Mouse (Mus musculus) adipocyte (in vitro differentiated cells): ENCODE data around the gene Ice2.

Experiments used
- DNase-seq: peaks from one replicate; pipeline ENCODE4 v3.0.0-alpha.2; 2016; ENCODE audit warnings: low spot score

Ice2 gene

GRCm38 (mm10) chr9:69404671-69405070 is 7.0 kb downstream of the Ice2 start:
- no peak for DNase-seq

DNA sequence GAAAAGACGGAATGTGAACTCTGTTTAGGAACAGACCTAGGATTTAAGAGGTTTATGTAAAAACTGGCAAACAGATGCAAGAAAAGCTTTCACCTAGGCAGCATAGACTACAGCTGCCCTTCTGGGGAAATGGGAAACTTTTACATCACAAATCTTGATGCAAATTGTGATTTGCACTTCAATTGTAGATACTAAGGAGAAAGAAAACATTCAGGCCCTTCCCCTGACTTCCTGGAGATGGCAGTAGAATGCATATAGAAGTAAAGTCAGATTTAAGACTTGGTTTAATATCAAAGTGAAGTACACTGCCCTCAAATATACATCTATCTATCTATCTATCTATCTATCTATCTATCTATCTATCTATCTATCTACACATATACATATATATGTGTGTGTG is 21.8 kb downstream of the Ice2 start:
- peak; percentile 53 for DNase-seq

DNA sequence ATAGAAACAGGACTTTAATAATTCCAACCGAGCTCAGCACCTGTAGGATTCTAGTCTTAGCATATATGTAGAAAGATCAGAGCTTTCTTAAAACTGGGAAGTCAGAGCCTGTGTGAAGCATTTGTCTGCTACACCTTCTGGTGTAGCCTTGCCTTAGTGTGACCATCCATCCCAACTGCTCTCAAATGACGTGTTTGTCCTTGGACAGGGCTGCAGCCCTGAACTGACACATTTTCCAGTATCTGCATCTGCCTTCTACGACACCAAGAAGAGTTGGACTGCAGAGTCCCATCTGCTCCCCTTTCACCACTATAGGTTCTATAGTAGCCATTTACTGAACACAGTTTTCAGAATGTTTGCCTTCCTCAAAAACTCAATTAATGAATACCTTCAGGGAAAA is 32.8 kb downstream of the Ice2 start:
- DNase-seq: no peak

GRCm38 (mm10) chr9:69431863-69432555 is 34.3 kb downstream of the Ice2 start:
- peak; percentile 44 for DNase-seq

DNA sequence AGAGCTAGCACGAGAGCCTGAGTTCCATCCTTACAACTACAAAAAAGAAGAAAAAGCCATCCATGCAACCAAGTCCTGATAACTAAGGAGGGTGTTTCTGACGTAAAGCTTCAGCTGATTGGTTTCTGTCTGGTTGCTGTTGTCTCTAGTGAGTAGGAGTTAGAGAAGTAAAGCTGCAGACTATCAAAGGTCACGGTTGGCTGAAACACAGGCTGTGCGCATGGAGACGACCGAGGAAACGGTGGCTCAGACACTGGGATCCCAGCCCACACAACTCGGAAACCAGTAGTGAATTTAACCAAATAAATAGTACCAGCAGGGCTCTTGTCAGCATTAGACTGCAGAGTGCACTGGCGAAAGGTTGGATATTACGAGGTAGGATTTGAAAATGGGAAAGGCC is 37.5 kb downstream of the Ice2 start:
- no peak for DNase-seq

- no peak for DNase-seq
Measured at GRCm38 (mm10) chr9:69435662-69436061, 38.0 kb downstream of the Ice2 start.

- DNase-seq: peak; percentile 92
Measured at GRCm38 (mm10) chr9:69439805-69440357, 42.2 kb downstream of the Ice2 start.

DNA sequence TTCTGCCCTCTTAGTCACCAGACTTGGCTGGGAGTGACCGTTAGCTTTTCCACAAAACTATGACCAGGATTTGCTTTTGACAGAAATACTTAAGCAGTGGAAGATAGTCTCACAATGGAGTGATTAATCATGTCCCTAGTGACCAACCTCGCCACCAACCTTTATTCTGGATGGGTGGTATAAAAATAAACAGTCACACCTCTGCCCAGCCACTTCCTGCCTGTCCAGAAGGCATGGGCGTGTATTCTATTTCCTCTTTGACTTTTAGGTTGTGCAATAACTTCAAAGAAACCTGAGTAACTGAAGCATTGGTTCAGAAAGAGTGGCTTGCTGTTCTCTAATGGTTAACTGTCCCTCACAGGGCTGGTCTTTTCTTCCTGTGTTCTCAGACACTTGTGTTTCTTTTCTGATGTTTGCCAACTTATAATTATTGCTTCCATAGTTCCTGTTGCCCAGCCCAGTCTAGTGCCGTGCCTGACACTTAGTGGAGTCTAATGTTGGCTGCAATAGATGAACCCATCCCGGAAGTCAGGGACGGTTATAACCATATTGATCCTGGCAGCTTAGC is 44.8 kb downstream of the Ice2 start:
- DNase-seq: peak; percentile 62

DNA sequence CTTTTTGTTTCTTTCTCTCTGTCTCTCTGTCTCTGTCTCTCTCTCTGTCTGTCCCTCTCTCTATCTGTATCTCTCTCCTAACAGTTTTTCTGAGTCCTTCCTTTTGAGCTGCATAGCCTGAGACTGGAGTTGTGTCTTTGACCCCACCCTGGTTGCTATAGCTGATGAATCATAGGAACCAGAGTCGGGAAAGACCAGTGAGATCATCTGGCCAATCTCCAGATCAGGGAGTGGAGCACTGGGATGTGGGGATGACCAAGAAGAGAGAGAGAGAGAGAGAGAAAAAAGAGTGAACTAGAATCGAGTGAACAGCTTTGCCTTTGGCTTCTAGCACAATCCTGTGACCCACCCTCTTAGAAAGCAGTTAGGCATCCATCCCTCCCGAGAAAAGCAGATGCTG is 45.5 kb downstream of the Ice2 start:
- peak; percentile 67 for DNase-seq

- peak; percentile 31 for DNase-seq
Measured at GRCm38 (mm10) chr9:69448801-69449200, 51.1 kb downstream of the Ice2 start.

GRCm38 (mm10) chr9:69450636-69451035 is 52.9 kb downstream of the Ice2 start:
- DNase-seq: no peak

DNA sequence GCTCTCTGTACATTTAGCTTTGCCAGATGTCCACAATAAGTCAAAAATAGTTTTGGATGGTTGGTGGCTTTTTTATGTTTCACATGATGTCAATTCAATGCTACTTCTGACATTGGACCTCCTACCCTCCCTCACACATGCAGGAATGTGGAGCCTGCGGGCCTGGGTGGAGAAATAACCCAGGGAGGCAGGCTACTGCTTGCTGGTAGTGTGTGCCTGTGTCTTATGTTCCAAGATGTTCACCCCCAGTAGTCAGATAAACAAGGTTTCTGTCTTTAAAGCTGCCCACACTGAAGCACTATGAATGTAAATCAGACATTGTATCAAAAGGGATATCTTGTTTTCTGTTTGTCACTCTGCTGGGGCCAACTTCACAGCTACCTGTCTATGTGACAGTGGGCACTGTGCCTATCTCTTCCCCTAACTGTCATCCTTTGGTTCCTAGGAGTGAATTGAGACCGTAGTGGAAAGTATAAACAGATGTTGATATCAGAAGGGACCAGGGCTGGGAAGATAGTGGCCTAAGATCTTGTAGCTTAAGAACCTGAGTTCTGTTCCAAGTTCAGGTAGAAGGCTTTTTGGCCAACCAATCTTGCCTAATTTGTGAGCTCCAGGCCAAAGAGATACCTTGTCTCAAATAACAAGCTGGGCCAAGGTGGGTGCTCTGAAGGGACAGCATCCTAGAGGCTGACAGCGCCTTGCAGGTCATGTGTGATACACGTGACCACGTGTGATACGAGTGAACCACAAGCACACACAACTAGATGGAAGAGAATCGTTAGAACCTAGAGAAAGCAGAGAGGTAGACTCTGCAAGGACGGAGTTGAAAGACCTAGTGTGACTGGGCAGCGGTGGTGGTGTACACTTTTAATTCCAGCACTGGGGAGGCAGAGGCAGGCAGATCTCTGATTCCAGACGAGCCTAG is 54.4 kb downstream of the Ice2 start:
- DNase-seq: no peak

DNA sequence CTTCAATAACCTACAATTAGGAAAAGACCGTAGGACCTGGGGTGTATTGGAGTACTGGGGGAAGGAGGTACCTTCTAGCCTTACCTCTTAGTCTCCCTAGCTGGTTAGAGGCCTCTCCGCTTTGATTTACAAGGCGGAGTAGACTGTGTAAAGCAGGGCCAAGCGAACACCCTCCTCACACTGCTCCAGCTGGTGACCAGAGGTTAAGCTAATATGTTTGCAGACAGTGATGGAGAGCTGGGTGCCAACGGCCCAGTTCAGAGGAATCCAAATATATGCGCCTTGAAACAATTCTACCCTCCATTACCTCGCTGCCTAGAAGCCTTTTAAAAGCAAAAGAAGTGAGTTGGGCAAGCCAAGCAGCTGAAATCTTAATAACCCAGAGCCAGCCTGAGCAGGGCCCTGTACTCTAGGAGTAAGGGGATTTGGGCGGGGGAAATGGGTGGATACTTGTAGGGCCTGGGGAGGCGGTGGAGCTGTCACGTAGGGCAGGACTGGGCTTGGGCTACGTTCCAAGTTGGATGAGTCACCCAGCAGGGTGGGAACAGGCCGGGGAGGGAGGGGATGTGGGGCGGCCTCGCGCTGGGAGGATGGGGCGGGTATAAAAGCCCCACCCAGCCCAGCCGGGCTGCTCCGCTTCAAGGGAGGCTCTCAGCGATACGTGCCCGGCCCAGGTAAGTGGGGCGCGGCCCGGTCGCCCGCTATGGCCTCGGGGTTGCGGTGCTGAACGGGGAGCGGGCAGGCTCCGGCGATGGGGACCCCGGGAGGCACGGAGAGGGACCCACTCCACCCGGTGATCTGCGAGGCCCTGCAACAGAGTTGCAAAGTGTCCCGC is 55.6 kb downstream of the Ice2 start, which contains the start of gene Anxa2:
Gene Anxa2 (plus strand): TSS at position 555 of the 835 bp plus-strand sequence.
- peak; percentile 93 for DNase-seq

GRCm38 (mm10) chr9:69453901-69454666 is 56.4 kb downstream of the Ice2 start:
- peak; percentile 45 for DNase-seq

DNA sequence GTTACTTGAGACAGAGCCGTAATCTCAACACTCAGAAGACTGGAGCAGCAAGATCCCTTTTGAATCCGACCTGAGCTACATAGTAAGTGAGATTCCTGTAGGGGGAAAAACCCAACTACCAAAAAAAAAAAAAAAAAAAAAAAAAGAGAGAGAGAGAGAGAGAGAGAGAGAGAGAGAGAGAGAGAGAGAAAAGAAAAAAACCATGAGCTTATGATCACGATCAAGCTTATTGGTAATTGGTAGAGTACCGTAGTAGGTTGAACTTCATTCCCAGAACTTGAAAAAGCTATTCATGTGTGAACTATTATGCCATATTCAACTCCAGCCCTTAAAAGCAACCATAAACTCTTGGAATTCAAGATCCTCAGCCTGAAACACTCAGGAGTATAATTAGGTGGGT is 57.0 kb downstream of the Ice2 start:
- no peak for DNase-seq

GRCm38 (mm10) chr9:69455391-69455790 is 57.7 kb downstream of the Ice2 start:
- DNase-seq: peak; percentile 81

GRCm38 (mm10) chr9:69456406-69457075 is 58.8 kb downstream of the Ice2 start:
- peak; percentile 44 for DNase-seq

DNA sequence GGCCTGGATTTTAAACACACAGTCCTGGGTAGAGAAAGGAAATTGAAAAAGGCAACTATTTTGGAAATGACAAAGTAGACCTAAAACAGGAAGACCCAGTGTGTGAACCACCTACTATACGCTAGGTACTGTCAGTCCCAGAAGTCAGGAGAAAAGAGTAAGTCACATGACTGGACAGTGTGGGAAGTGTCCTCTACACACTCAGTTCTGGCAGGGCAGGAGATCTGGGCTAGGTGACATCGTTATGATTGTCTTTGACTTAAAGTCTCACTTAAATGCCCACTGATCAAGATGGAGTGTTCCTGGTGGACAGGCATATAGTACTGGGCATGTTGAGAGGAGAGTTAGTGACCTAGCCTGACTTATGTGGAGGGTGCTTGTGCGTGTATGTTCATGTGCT is 59.4 kb downstream of the Ice2 start:
- DNase-seq: peak; percentile 31

GRCm38 (mm10) chr9:69457747-69458625 is 60.3 kb downstream of the Ice2 start:
- DNase-seq: peak; percentile 86
